ENCODE assay signal across 17 mouse cellular contexts in the genomic region with DNA sequence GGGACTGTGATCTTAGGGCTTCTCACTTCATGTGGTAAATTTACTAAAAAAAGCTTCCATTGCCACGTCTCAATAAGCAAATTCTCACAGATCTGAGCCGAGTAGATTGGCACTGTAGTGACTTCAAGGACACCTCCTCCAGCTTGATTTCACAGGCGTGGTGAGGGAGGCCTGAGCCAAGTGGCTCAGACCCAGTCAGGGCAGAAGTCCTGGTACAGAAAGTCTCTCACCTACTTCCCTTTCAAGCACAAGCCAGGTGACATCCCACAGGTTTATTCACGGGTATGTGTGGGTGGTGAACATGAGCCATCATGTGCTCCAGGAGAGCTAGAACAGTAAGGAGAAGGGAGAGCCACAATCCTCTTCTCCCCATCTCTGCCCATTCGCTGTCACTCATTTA. TPM values are rescaled to one million over a fixed set of nuclear protein-coding genes. Genes with fewer than 3 reads are reported as not detected.
A peak's percentile ranks its signal among the peaks of the same experiment; 100 is the strongest.
DNase-seq lines count a peak whose midpoint lies in the region; ATAC-seq lines count a peak whose summit lies in the region.
"Had no signal": no experiment of that assay in that cellular context is flagged by ENCODE, and none has a peak within 500 bp of the region (broad histone marks: within the 10 kb centered on the region; RNA-seq: fewer than 3 reads in every experiment).

No protein-coding gene starts in this region.

- no peak for ATAC-seq in kidney, embryonic 16.5 days (ENCODE audit: low FRiP score, low TSS enrichment)
- no peak for ATAC-seq in neural tube, embryonic 15.5 days (ENCODE audit: low FRiP score)
- ATAC-seq: forebrain, embryonic 15.5 days; intestine, embryonic 16.5 days; midbrain, embryonic 13.5 days had no signal

- intact Hi-C loops in gastrocnemius, postnatal 14 days (cut with DNase I; ENCODE audit: low total_unique reads), result no loop called here

- DNase-seq in gastrocnemius, adult 18-20 months (ENCODE audit: low spot score), result peak; percentile 36
- no peak for DNase-seq in gastrocnemius, postnatal 14 days
- DNase-seq in kidney, adult 9 months, result peak; percentile 73
- peak; percentile 31 for DNase-seq in testis, postnatal 14 days (ENCODE audit: low spot score)
- no peak for DNase-seq in testis, postnatal 10 days (ENCODE audit: low spot score)
- DNase-seq: B cell, adult 2 months; cerebellum, postnatal 10 days; lung, embryonic 14.5 days; thymus, postnatal 36 days had no signal

- no peak overlapping the region for H3K9ac ChIP-seq in kidney, embryonic 16.5 days (replicated peaks; ENCODE audit: low read length)
- H3K9ac ChIP-seq in neural tube, embryonic 15.5 days (replicated peaks), result no peak overlapping the region
- H3K9ac ChIP-seq: forebrain, embryonic 15.5 days; hindbrain, embryonic 14.5 days; lung, embryonic 14.5 days; midbrain, embryonic 13.5 days had no signal

- no peak overlapping the region for H3K4me2 ChIP-seq in kidney, embryonic 16.5 days (replicated peaks; ENCODE audit: low read depth, low read length)
- H3K4me2 ChIP-seq in neural tube, embryonic 15.5 days, result no peak overlapping the region
- H3K4me2 ChIP-seq: forebrain, embryonic 15.5 days; hindbrain, embryonic 14.5 days; lung, embryonic 14.5 days; midbrain, embryonic 13.5 days had no signal

- H3K4me1 ChIP-seq in kidney, embryonic 16.5 days (ENCODE audit: insufficient read depth, low read length), result peaks cover 17% of the 10 kb centered on the region
- peaks cover 23% of the 10 kb centered on the region for H3K4me1 ChIP-seq in neural tube, embryonic 15.5 days

- H3K9me3 ChIP-seq in kidney, embryonic 16.5 days (ENCODE audit: low read length), result no peaks in the 10 kb centered on the region
- H3K9me3 ChIP-seq in neural tube, embryonic 15.5 days (replicated peaks), result no peaks in the 10 kb centered on the region
- H3K9me3 ChIP-seq: forebrain, embryonic 15.5 days; midbrain, embryonic 13.5 days had no signal

- H3K36me3 ChIP-seq in kidney, embryonic 16.5 days (ENCODE audit: insufficient read depth, low read length), result no peaks in the 10 kb centered on the region
- H3K36me3 ChIP-seq in neural tube, embryonic 15.5 days, result no peaks in the 10 kb centered on the region
- H3K36me3 ChIP-seq: forebrain, embryonic 15.5 days; midbrain, embryonic 13.5 days had no signal

- 76% methylated on average over 5 of the region's 5 CpGs for WGBS in kidney, embryonic 16.5 days
- WGBS in neural tube, embryonic 15.5 days, result 83% methylated on average over 5 of the region's 5 CpGs

- no peaks in the 10 kb centered on the region for H3K27me3 ChIP-seq in kidney, embryonic 16.5 days (ENCODE audit: insufficient read depth, low read length)
- H3K27me3 ChIP-seq in neural tube, embryonic 15.5 days (replicated peaks), result no peaks in the 10 kb centered on the region
- H3K27me3 ChIP-seq: forebrain, embryonic 15.5 days; midbrain, embryonic 13.5 days had no signal

- no peak overlapping the region for H3K4me3 ChIP-seq in kidney, embryonic 16.5 days (ENCODE audit: low read length)
- H3K4me3 ChIP-seq in neural tube, embryonic 15.5 days (replicated peaks), result no peak overlapping the region
- H3K4me3 ChIP-seq: forebrain, embryonic 15.5 days; layer of hippocampus, adult 2 months; left cerebral cortex, adult 2 months; midbrain, embryonic 13.5 days had no signal

- H3K27ac ChIP-seq in kidney, embryonic 16.5 days (ENCODE audit: low read length), result no peak overlapping the region
- H3K27ac ChIP-seq in neural tube, embryonic 15.5 days (replicated peaks), result no peak overlapping the region
- H3K27ac ChIP-seq: forebrain, embryonic 15.5 days; hindbrain, embryonic 14.5 days; layer of hippocampus, adult 2 months; left cerebral cortex, adult 2 months; midbrain, embryonic 13.5 days had no signal

RNA-seq across cellular contexts. Expression of a gene that starts 1.9 kb away (rescaled TPM):
- 10 to 100 TPM; 14.7 to 17.8 TPM for total RNA-seq in gastrocnemius, adult 18-20 months (2021)
- total RNA-seq in gastrocnemius, postnatal 14 days (2021), result 10 to 100 TPM in 1 of 2 experiments, 1 to 10 TPM in 1; 9.1 to 19.6 TPM
- polyA plus RNA-seq in kidney, embryonic 16.5 days (2015; fragmentation: Nextera tagmentation; extraction: Ambion mirVana), result 7.4 and 7.8 TPM in 2 replicates
- 9.7 and 10.7 TPM in 2 replicates for polyA plus RNA-seq in neural tube, embryonic 15.5 days (2015; fragmentation: Nextera tagmentation; extraction: Ambion mirVana)

RNA-seq across cellular contexts. Expression of a gene that starts 41.0 kb away (rescaled TPM):
- under 1 TPM; 0.21 to 0.25 TPM for total RNA-seq in gastrocnemius, adult 18-20 months (2021)
- 1 to 10 TPM; 2.4 to 2.6 TPM for total RNA-seq in gastrocnemius, postnatal 14 days (2021)
- 61.2 and 61.5 TPM in 2 replicates for polyA plus RNA-seq in kidney, embryonic 16.5 days (2015; fragmentation: Nextera tagmentation; extraction: Ambion mirVana)
- 8.5 and 21.8 TPM in 2 replicates for polyA plus RNA-seq in neural tube, embryonic 15.5 days (2015; fragmentation: Nextera tagmentation; extraction: Ambion mirVana)

Comparison
In these comparisons a context has a peak if more than half of its experiments do, and no peak if none do; other contexts are left out.
1. DNase-seq: peak in gastrocnemius, adult 18-20 months (single experiment), kidney, adult 9 months (single experiment) and testis, postnatal 14 days (single experiment); none in gastrocnemius, postnatal 14 days (single experiment) and testis, postnatal 10 days (single experiment).